Mouse (Mus musculus): ENCODE measurements around the gene Dync1i2.

DNA sequence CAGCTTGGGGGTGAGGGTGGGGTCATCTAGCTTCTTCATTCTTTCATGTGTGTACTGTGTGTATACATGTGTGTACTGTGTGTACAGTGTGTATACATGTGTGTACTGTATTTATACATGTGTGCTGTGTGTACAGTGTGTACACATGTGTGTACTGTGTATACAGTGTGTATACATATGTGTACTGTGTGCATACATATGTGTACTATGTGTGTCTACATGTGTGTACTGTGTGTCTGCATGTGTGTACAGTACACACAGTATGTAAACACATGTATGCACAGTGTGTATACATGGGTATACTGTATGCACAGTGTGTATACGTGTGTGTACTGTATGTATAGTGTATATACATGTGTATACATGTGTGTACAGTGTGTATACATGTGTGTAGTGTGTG, 70.5 kb downstream of the Dync1i2 start:
- TF ChIP-seq GATA1 (IDR thresholded peaks at IDR 0.05; ENCODE audit: borderline replicate concordance, low read length) (no peak), FLI1 (IDR thresholded peaks at IDR 0.05; ENCODE audit: low read length) (no peak)
